Mouse (Mus musculus): ENCODE results near the gene Banf2. TPM values are rescaled to one million over a fixed set of nuclear protein-coding genes. Genes with fewer than 3 reads are reported as not detected.

Gene Banf2
- total RNA-seq (2014; rRNA removed) (not detected in 2 replicates), polyA plus RNA-seq (2012; rRNA removed) (not detected in 2 replicates)

GRCm38 (mm10) chr2:144032664-144033063, at the start of gene Banf2:
Banf2 (plus strand) TSS chr2:144033059.
- Histone ChIP-seq H3K4me3 (ENCODE audit: insufficient read depth, low read depth, low read length) (no peak within 1 kb of the TSS), H3K36me3 (ENCODE audit: control insufficient read depth, insufficient read depth, low read length) (no peaks in the 10 kb centered on the region), H3K4me1 (ENCODE audit: control insufficient read depth, insufficient read depth, low read length) (no peaks in the 10 kb centered on the region), H3K79me2 (ENCODE audit: control insufficient read depth, insufficient read depth, low read length) (no peaks in the 10 kb centered on the region), H3K27me3 (ENCODE audit: control insufficient read depth, insufficient read depth, low read length) (no peaks in the 10 kb centered on the region), H3K9ac (ENCODE audit: low read depth, low read length) (no peak within 1 kb of the TSS), H3K27ac (replicated peaks; ENCODE audit: insufficient read depth, low read depth, low read length) (no peak within 1 kb of the TSS)
- WGBS: 93% methylated on average over 2 of the region's 2 CpGs
- no peak for DNase-seq (ENCODE audit: extremely low read depth, low read depth, low spot score)
- TF ChIP-seq POLR2A (IDR thresholded peaks at IDR 0.05; ENCODE audit: extremely low read depth, insufficient read depth, low read length): no peak
- TF ChIP-seq CTCF (IDR thresholded peaks at IDR 0.05; ENCODE audit: low read depth, low read length): no peak

GRCm38 (mm10) chr2:143983482-143983881, 49.4 kb upstream of the Banf2 start:
- no peak for TF ChIP-seq CTCF (IDR thresholded peaks at IDR 0.05; ENCODE audit: low read depth, low read length)
- TF ChIP-seq POLR2A (IDR thresholded peaks at IDR 0.05; ENCODE audit: extremely low read depth, insufficient read depth, low read length): no peak

GRCm38 (mm10) chr2:143987485-143987884, 45.4 kb upstream of the Banf2 start:
- 35% methylated on average over 2 of the region's 2 CpGs for WGBS
- no peak for DNase-seq (ENCODE audit: extremely low read depth, low read depth, low spot score)
- peaks cover 33% of the 10 kb centered on the region for H3K36me3 ChIP-seq (ENCODE audit: control insufficient read depth, insufficient read depth, low read length)

More at GRCm38 (mm10) chr2:143983482-143983881, 49.4 kb upstream of the Banf2 start:
- Histone ChIP-seq H3K4me1 (ENCODE audit: control insufficient read depth, insufficient read depth, low read length) (peaks cover 8% of the 10 kb centered on the region), H3K79me2 (ENCODE audit: control insufficient read depth, insufficient read depth, low read length) (peaks cover 62% of the 10 kb centered on the region; the same call in 1 of the 2 replicates), H3K4me3 (ENCODE audit: insufficient read depth, low read depth, low read length) (no peak overlapping the region), H3K9ac (ENCODE audit: low read depth, low read length) (no peak overlapping the region), H3K27me3 (ENCODE audit: control insufficient read depth, insufficient read depth, low read length) (no peaks in the 10 kb centered on the region), H3K27ac (replicated peaks; ENCODE audit: insufficient read depth, low read depth, low read length) (no peak overlapping the region), H3K36me3 (ENCODE audit: control insufficient read depth, insufficient read depth, low read length) (peaks cover 37% of the 10 kb centered on the region)
- WGBS: 68% methylated on average over 2 of the region's 2 CpGs
- no peak for DNase-seq (ENCODE audit: extremely low read depth, low read depth, low spot score)

GRCm38 (mm10) chr2:143988016-143988415, 44.8 kb upstream of the Banf2 start:
- TF ChIP-seq POLR2A (IDR thresholded peaks at IDR 0.05; ENCODE audit: extremely low read depth, insufficient read depth, low read length) (no peak), CTCF (IDR thresholded peaks at IDR 0.05; ENCODE audit: low read depth, low read length) (no peak)
- H3K4me1 ChIP-seq (ENCODE audit: control insufficient read depth, insufficient read depth, low read length): peaks cover 22% of the 10 kb centered on the region
- H3K27ac ChIP-seq (replicated peaks; ENCODE audit: insufficient read depth, low read depth, low read length): no peak overlapping the region
- DNase-seq (ENCODE audit: extremely low read depth, low read depth, low spot score): no peak
- no peak overlapping the region for H3K4me3 ChIP-seq (ENCODE audit: insufficient read depth, low read depth, low read length)
- 54% methylated on average over 3 of the region's 3 CpGs for WGBS
- no peak overlapping the region for H3K9ac ChIP-seq (ENCODE audit: low read depth, low read length)
- H3K27me3 ChIP-seq (ENCODE audit: control insufficient read depth, insufficient read depth, low read length): no peaks in the 10 kb centered on the region
- peaks cover 78% of the 10 kb centered on the region for H3K79me2 ChIP-seq (ENCODE audit: control insufficient read depth, insufficient read depth, low read length)
- H3K36me3 ChIP-seq (ENCODE audit: control insufficient read depth, insufficient read depth, low read length): peaks cover 33% of the 10 kb centered on the region

More at GRCm38 (mm10) chr2:143987485-143987884, 45.4 kb upstream of the Banf2 start:
- Histone ChIP-seq H3K79me2 (ENCODE audit: control insufficient read depth, insufficient read depth, low read length) (peaks cover 77% of the 10 kb centered on the region), H3K4me1 (ENCODE audit: control insufficient read depth, insufficient read depth, low read length) (peaks cover 20% of the 10 kb centered on the region), H3K27me3 (ENCODE audit: control insufficient read depth, insufficient read depth, low read length) (no peaks in the 10 kb centered on the region), H3K27ac (replicated peaks; ENCODE audit: insufficient read depth, low read depth, low read length) (no peak overlapping the region), H3K9ac (ENCODE audit: low read depth, low read length) (no peak overlapping the region), H3K4me3 (ENCODE audit: insufficient read depth, low read depth, low read length) (no peak overlapping the region)
- TF ChIP-seq POLR2A (IDR thresholded peaks at IDR 0.05; ENCODE audit: extremely low read depth, insufficient read depth, low read length) (no peak), CTCF (IDR thresholded peaks at IDR 0.05; ENCODE audit: low read depth, low read length) (no peak)

- WGBS: 7% methylated on average over 1 of the region's 1 CpGs
- Histone ChIP-seq H3K36me3 (ENCODE audit: control insufficient read depth, insufficient read depth, low read length) (peaks cover 11% of the 10 kb centered on the region), H3K4me3 (ENCODE audit: insufficient read depth, low read depth, low read length) (no peak overlapping the region), H3K4me1 (ENCODE audit: control insufficient read depth, insufficient read depth, low read length) (peaks cover 20% of the 10 kb centered on the region), H3K9ac (ENCODE audit: low read depth, low read length) (no peak overlapping the region), H3K27me3 (ENCODE audit: control insufficient read depth, insufficient read depth, low read length) (no peaks in the 10 kb centered on the region), H3K79me2 (ENCODE audit: control insufficient read depth, insufficient read depth, low read length) (peaks cover 67% of the 10 kb centered on the region), H3K27ac (replicated peaks; ENCODE audit: insufficient read depth, low read depth, low read length) (no peak overlapping the region)
- no peak for TF ChIP-seq POLR2A (IDR thresholded peaks at IDR 0.05; ENCODE audit: extremely low read depth, insufficient read depth, low read length)
- no peak for TF ChIP-seq CTCF (IDR thresholded peaks at IDR 0.05; ENCODE audit: low read depth, low read length)
- peak; percentile 67 for DNase-seq (ENCODE audit: extremely low read depth, low read depth, low spot score)
These were observed 41.9 kb upstream of the Banf2 start for GRCm38 (mm10) chr2:143990997-143991396.

GRCm38 (mm10) chr2:143991964-143992672, 40.7 kb upstream of the Banf2 start:
- WGBS: 47% methylated on average over 7 of the region's 7 CpGs
- H3K27ac ChIP-seq (replicated peaks; ENCODE audit: insufficient read depth, low read depth, low read length): no peak overlapping the region
- peaks cover 20% of the 10 kb centered on the region for H3K4me1 ChIP-seq (ENCODE audit: control insufficient read depth, insufficient read depth, low read length)
- peaks cover 63% of the 10 kb centered on the region for H3K79me2 ChIP-seq (ENCODE audit: control insufficient read depth, insufficient read depth, low read length)
- no peak for DNase-seq (ENCODE audit: extremely low read depth, low read depth, low spot score)
- H3K4me3 ChIP-seq (ENCODE audit: insufficient read depth, low read depth, low read length): no peak overlapping the region
- H3K27me3 ChIP-seq (ENCODE audit: control insufficient read depth, insufficient read depth, low read length): no peaks in the 10 kb centered on the region
- peaks cover 7% of the 10 kb centered on the region for H3K36me3 ChIP-seq (ENCODE audit: control insufficient read depth, insufficient read depth, low read length)
- no peak overlapping the region for H3K9ac ChIP-seq (ENCODE audit: low read depth, low read length)
- TF ChIP-seq POLR2A (IDR thresholded peaks at IDR 0.05; ENCODE audit: extremely low read depth, insufficient read depth, low read length): no peak
- TF ChIP-seq CTCF (IDR thresholded peaks at IDR 0.05; ENCODE audit: low read depth, low read length): no peak
